Mouse (Mus musculus) regulatory T cell (primary cell): Measurements from ENCODE around the gene Zfp799.
"Not testable (repeated sequence)": the region's sequence is repeated elsewhere in the genome, so short reads cannot be mapped to it uniquely, and the experiment has no call there.

Source experiments
- in situ Hi-C: fragments of 300-600 bp; cut with MboI, MseI; formaldehyde crosslinking; loops from one replicate; pipeline ENCODE4 v1.15.1; 2025; ENCODE audit warnings: high pct_unique_total_duplicates

Zfp799 gene

GRCm38 (mm10) chr17:32829540-32830417 lies at the start of gene Zfp799:
Zfp799 (minus strand) TSS chr17:32830261.
- in situ Hi-C loops, result no loop called here

GRCm38 (mm10) chr17:32878773-32879172 lies 48.7 kb upstream of the Zfp799 start:
- in situ Hi-C loops, result no loop called here

- in situ Hi-C loops, result no loop called here
Observed at GRCm38 (mm10) chr17:32877471-32878171, 47.6 kb upstream of the Zfp799 start.

- in situ Hi-C loops, result no loop called here
Observed at GRCm38 (mm10) chr17:32872696-32873095, 42.6 kb upstream of the Zfp799 start.

- in situ Hi-C loops, result no loop called here
Observed at GRCm38 (mm10) chr17:32872091-32872490, 42.0 kb upstream of the Zfp799 start.

GRCm38 (mm10) chr17:32871483-32871882 lies 41.4 kb upstream of the Zfp799 start:
- in situ Hi-C loops, result no loop called here

GRCm38 (mm10) chr17:32867266-32867665 lies 37.2 kb upstream of the Zfp799 start:
- in situ Hi-C loops, result loop anchor here (10.0 kb wide), 1 partner anchor 132 kb away; no protein-coding TSS in a partner anchor

GRCm38 (mm10) chr17:32856713-32857112 lies 26.7 kb upstream of the Zfp799 start:
- in situ Hi-C loops, result not testable (repeated sequence)

- in situ Hi-C loops, result no loop called here
Observed at GRCm38 (mm10) chr17:32851581-32851980, 21.5 kb upstream of the Zfp799 start.

GRCm38 (mm10) chr17:32841388-32841787 lies 11.3 kb upstream of the Zfp799 start:
- in situ Hi-C loops, result no loop called here

- in situ Hi-C loops, result no loop called here
Observed at GRCm38 (mm10) chr17:32839083-32839802, 9.2 kb upstream of the Zfp799 start.

GRCm38 (mm10) chr17:32830418-32830782 lies 339 bp upstream of the Zfp799 start:
- in situ Hi-C loops, result no loop called here

GRCm38 (mm10) chr17:32816074-32816784 lies 13.8 kb downstream of the Zfp799 start:
- in situ Hi-C loops, result no loop called here

- in situ Hi-C loops, result no loop called here
Observed at GRCm38 (mm10) chr17:32814136-32814535, 15.9 kb downstream of the Zfp799 start.

- in situ Hi-C loops, result no loop called here
Observed at GRCm38 (mm10) chr17:32810648-32811047, 19.4 kb downstream of the Zfp799 start.

- in situ Hi-C loops, result no loop called here
Observed at GRCm38 (mm10) chr17:32809544-32810374, 20.3 kb downstream of the Zfp799 start, which contains the start of gene Zfp811. Zfp811 (minus strand) TSS chr17:32809931.

- in situ Hi-C loops, result no loop called here
Observed at GRCm38 (mm10) chr17:32808921-32809320, 21.1 kb downstream of the Zfp799 start.

- in situ Hi-C loops, result no loop called here
Observed at GRCm38 (mm10) chr17:32789244-32789643, 40.8 kb downstream of the Zfp799 start.

GRCm38 (mm10) chr17:32788576-32788975 lies 41.5 kb downstream of the Zfp799 start:
- in situ Hi-C loops, result no loop called here

GRCm38 (mm10) chr17:32788094-32788559 lies 41.9 kb downstream of the Zfp799 start, which contains the start of gene Zfp871:
Zfp871 (minus strand) TSS chr17:32788287.
- in situ Hi-C loops, result no loop called here
